10 mouse cellular contexts compared by ENCODE assay signal in genomic region chr9:25482999-25483347, GRCm38 (mm10). TPM values are rescaled to one million over a fixed set of nuclear protein-coding genes. Genes with fewer than 3 reads are reported as not detected.
DNase-seq lines count a peak whose midpoint lies in the region; ATAC-seq lines count a peak whose summit lies in the region.
"Had no signal": no experiment of that assay in that cellular context is flagged by ENCODE, and none has a peak within 500 bp of the region (broad histone marks: within the 10 kb centered on the region; RNA-seq: fewer than 3 reads in every experiment).

No protein-coding gene starts in this region.

- DNase-seq in heart, embryonic 10.5 days (ENCODE audit: low spot score), result no peak
- DNase-seq in heart, postnatal 25 days (ENCODE audit: low spot score), result no peak
- DNase-seq in ES-CJ7 (ENCODE audit: low read depth, low spot score), result peak; percentile 16
- no peak for DNase-seq in adrenal gland, postnatal 4 days (ENCODE audit: low spot score in 2 of 2)

- peak overlapping the region; percentile 72 for H3K4me3 ChIP-seq in heart, embryonic 10.5 days
- H3K4me3 ChIP-seq in heart, embryonic 15.5 days, result peak overlapping the region; percentile 90
- H3K4me3 ChIP-seq in midbrain, embryonic 13.5 days (replicated peaks), result no peak overlapping the region
- H3K4me3 ChIP-seq: erythroblast, embryonic 14.5 days had no signal

- WGBS in heart, embryonic 10.5 days, result 67% methylated on average over 9 of the region's 9 CpGs
- 69% methylated on average over 9 of the region's 9 CpGs for WGBS in heart, embryonic 15.5 days
- WGBS in midbrain, embryonic 13.5 days, result 85% methylated on average over 9 of the region's 9 CpGs

- ATAC-seq in heart, embryonic 15.5 days (replicated peaks; ENCODE audit: insufficient number of reproducible peaks, insufficient read depth, low FRiP score, low read depth), result no peak
- no peak for ATAC-seq in midbrain, embryonic 13.5 days
- ATAC-seq in inflammation-experienced regulatory T-cells, adult 6 months, result no peak
- ATAC-seq in megakaryocyte progenitor cell, adult 5-6 weeks (replicated peaks; ENCODE audit: poor library complexity), result no peak

- intact Hi-C loops in heart, postnatal 25 days (cut with DNase I), result loop anchor here (2.0 to 5.0 kb wide), 4 partner anchors 90 to 331 kb away; partner anchors contain the start of gene Herpud2

- H3K9me3 ChIP-seq in heart, embryonic 10.5 days, result no peaks in the 10 kb centered on the region
- H3K9me3 ChIP-seq in heart, embryonic 15.5 days (replicated peaks), result no peaks in the 10 kb centered on the region
- H3K9me3 ChIP-seq in midbrain, embryonic 13.5 days, result no peaks in the 10 kb centered on the region
- H3K9me3 ChIP-seq: G1E had no signal

- H3K9ac ChIP-seq in heart, embryonic 15.5 days, result peak overlapping the region; percentile 46
- H3K9ac ChIP-seq in midbrain, embryonic 13.5 days (replicated peaks), result no peak overlapping the region

- H3K27me3 ChIP-seq in heart, embryonic 10.5 days (ENCODE audit: insufficient read depth, poor library complexity, severe bottlenecking), result no peaks in the 10 kb centered on the region
- H3K27me3 ChIP-seq in heart, embryonic 15.5 days, result no peaks in the 10 kb centered on the region
- peaks cover 8% of the 10 kb centered on the region for H3K27me3 ChIP-seq in midbrain, embryonic 13.5 days

- H3K4me2 ChIP-seq in heart, embryonic 15.5 days, result peak overlapping the region; percentile 90
- H3K4me2 ChIP-seq in midbrain, embryonic 13.5 days (replicated peaks), result peak overlapping the region; percentile 84

- no peaks in the 10 kb centered on the region for H3K36me3 ChIP-seq in heart, embryonic 10.5 days
- H3K36me3 ChIP-seq in heart, embryonic 15.5 days, result no peaks in the 10 kb centered on the region
- no peaks in the 10 kb centered on the region for H3K36me3 ChIP-seq in midbrain, embryonic 13.5 days
- H3K36me3 ChIP-seq: G1E had no signal

- H3K27ac ChIP-seq in heart, embryonic 10.5 days, result no peak overlapping the region
- no peak overlapping the region for H3K27ac ChIP-seq in heart, embryonic 15.5 days
- no peak overlapping the region for H3K27ac ChIP-seq in midbrain, embryonic 13.5 days

- peaks cover 52% of the 10 kb centered on the region for H3K4me1 ChIP-seq in heart, embryonic 10.5 days
- peaks cover 60% of the 10 kb centered on the region for H3K4me1 ChIP-seq in heart, embryonic 15.5 days (replicated peaks)
- H3K4me1 ChIP-seq in midbrain, embryonic 13.5 days (replicated peaks), result peaks cover 31% of the 10 kb centered on the region

RNA-seq across cellular contexts. Expression of gene Eepd1, which starts 1.6 kb away (rescaled TPM):
- polyA plus RNA-seq in heart, embryonic 10.5 days (2016; fragmentation: Nextera tagmentation; extraction: Ambion mirVana), result 22.6 and 24.2 TPM in 2 replicates
- 10 to 100 TPM; 16.8 to 21.2 TPM for total RNA-seq in heart, postnatal 25 days (2021)
- 21.4 and 21.5 TPM in 2 replicates for polyA plus RNA-seq in heart, embryonic 15.5 days (2015; fragmentation: Nextera tagmentation; extraction: Ambion mirVana)
- polyA plus RNA-seq in midbrain, embryonic 13.5 days (2015; fragmentation: Nextera tagmentation; extraction: Ambion mirVana), result 5.1 and 5.3 TPM in 2 replicates
- 10 to 100 TPM; 41.6 to 49.1 TPM for total RNA-seq in adrenal gland, postnatal 4 days (2021)
- under 1 TPM in 2 of 3 experiments, not detected in 1; 0.60 to 0.82 TPM for polyA plus RNA-seq in inflammation-experienced regulatory T-cells, adult 6 months (2017; shearing (Covaris generic))
- 4.4 and 4.8 TPM in 2 replicates for total RNA-seq in megakaryocyte progenitor cell, adult 5-6 weeks (2015)
- 7.3 and 10.5 TPM in 2 replicates for total RNA-seq in megakaryocyte progenitor cell, adult 5-6 weeks (2017)
- polyA plus RNA-seq: G1E had no signal
